Mouse (Mus musculus) stomach, embryonic 15.5 days (tissue): ENCODE measurements around the gene Kpna7. TPM values are rescaled to one million over a fixed set of nuclear protein-coding genes. Genes with fewer than 3 reads are reported as not detected.
"Not testable (repeated sequence)": the region's sequence is repeated elsewhere in the genome, so short reads cannot be mapped to it uniquely, and the experiment has no call there.

ENCODE experiments used
- ATAC-seq: fragments of 200-750 bp; cut with Nextera tagmentation; 2 replicates; pipeline ENCODE4 v1.8.0; 2017; ENCODE audit warnings: low read depth, moderate number of reproducible peaks, moderate TSS enrichment; ENCODE audit not compliant: insufficient read depth, low FRiP score
- H3K27ac ChIP-seq: fragments of 300-500 bp; sonication (generic); 2 replicates; pipeline ENCODE4 v1.5.1; 2015; ENCODE audit warnings: mild to moderate bottlenecking, inconsistent platforms
- H3K27me3 ChIP-seq: fragments of 300-500 bp; sonication (generic); replicated peaks from 2 replicates; pipeline ENCODE4 v1.6.1; 2015; ENCODE audit warnings: inconsistent platforms
- H3K36me3 ChIP-seq: fragments of 300-500 bp; sonication (generic); 2 replicates; pipeline ENCODE4 v1.6.1; 2015; ENCODE audit warnings: inconsistent platforms
- H3K4me1 ChIP-seq: fragments of 300-500 bp; sonication (generic); 2 replicates; pipeline ENCODE4 v1.6.1; 2015; ENCODE audit warnings: inconsistent platforms
- H3K4me2 ChIP-seq: fragments of 300-500 bp; sonication (generic); 2 replicates; pipeline ENCODE4 v1.6.1; 2015; ENCODE audit warnings: mild to moderate bottlenecking, inconsistent platforms
- H3K4me3 ChIP-seq: fragments of 300-500 bp; sonication (generic); replicated peaks from 2 replicates; pipeline ENCODE4 v1.5.1; 2015; ENCODE audit warnings: inconsistent platforms
- H3K9ac ChIP-seq: fragments of 300-500 bp; sonication (generic); 2 replicates; pipeline ENCODE4 v1.6.1; 2015; ENCODE audit warnings: inconsistent platforms
- H3K9me3 ChIP-seq: fragments of 300-500 bp; sonication (generic); 2 replicates; pipeline ENCODE4 v1.6.1; 2016; ENCODE audit warnings: inconsistent platforms
- WGBS: fragments of 180-500 bp; shearing (Covaris S2); methylation state at CpG from one replicate; pipeline ENCODE4 v1.1.7; 2015; 5-methylcytosine and 5-hydroxymethylcytosine counted together
- polyA plus RNA-seq: library from polyadenylated mRNA; unstranded; fragments of >200 nt; fragmentation: Nextera tagmentation; extraction: Ambion mirVana; gene quantifications from 2 replicates; pipeline ENCODE4 v1.2.1, GENCODE M21; 2015

The Kpna7 gene
- polyA plus RNA-seq, 1 experiment from 2014 or later, result 0.18 TPM

DNA sequence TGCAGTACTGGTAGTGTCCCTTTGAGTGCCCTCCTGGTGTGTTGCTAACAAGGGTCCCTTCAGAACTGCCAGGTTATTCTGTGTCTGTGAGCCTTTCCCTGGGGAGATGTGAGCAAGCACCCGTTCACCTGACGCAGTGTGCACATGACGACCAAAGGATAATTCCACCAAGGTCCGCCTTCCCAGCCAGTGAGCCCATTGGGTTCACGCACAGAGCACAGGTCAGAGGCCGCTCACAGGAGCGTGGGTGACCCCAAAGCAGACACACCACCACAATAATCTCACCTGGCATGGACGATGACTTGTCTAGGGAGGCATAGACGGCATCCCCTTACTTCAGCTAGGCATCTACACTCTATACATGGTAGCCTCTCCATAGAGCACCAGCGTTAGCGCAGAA, 17.6 kb upstream of the Kpna7 start:
- WGBS, result 93% methylated on average over 11 of the region's 11 CpGs
- not testable (repeated sequence) for H3K4me2 ChIP-seq, H3K9ac ChIP-seq, H3K27ac ChIP-seq, ATAC-seq, H3K4me1 ChIP-seq, H3K27me3 ChIP-seq, H3K9me3 ChIP-seq, H3K4me3 ChIP-seq
- peaks cover 66% of the 10 kb centered on the region for H3K36me3 ChIP-seq

DNA sequence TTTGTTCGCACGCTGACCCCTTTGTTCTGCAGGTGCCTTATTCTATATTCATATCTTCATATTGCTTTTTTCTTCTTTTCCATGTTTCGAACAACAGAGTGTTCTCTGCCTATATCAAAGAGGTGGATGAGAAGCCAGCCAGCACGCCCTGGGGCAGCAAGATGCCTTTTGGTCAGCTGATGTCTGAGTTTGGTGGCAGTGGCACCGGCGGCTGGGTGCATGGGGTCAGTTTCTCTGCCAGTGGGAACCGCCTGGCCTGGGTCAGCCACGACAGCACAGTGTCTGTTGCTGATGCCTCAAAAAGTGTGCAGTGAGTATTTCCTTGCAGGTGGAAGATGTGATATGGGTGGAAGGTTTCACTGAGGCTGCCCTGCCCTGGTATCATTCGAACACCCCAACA, 17.1 kb upstream of the Kpna7 start:
- H3K4me1 ChIP-seq, result no peaks in the 10 kb centered on the region
- H3K27ac ChIP-seq, result no peak overlapping the region
- H3K27me3 ChIP-seq, result no peaks in the 10 kb centered on the region
- H3K4me2 ChIP-seq, result no peak overlapping the region
- peaks cover 65% of the 10 kb centered on the region for H3K36me3 ChIP-seq
- 93% methylated on average over 9 of the region's 9 CpGs for WGBS
- H3K4me3 ChIP-seq, result no peak overlapping the region
- H3K9me3 ChIP-seq, result no peaks in the 10 kb centered on the region
- no peak overlapping the region for H3K9ac ChIP-seq
- ATAC-seq, result no peak

DNA sequence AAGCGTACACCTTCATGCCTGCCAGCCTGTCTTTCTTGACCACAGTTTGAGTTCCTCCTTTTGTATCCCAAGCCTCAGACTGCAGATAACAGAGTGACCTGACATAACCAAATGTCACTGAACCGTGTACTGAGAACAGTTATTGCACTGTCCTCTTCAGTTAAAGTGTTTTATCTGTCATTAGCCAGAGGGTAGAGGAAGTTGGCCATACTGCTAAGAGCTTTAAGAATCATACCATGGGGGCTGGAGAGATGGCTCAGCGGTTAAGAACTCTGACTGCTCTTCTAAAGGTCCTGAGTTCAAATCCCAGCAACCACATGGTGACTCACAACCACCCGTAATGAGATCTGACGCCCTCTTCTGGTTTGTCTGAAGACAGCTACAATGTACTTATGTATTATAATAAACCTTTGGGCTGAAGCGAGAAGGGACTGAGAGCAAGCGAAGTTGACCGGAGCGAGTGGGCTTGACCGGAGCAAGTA, 14.6 kb upstream of the Kpna7 start:
- Histone ChIP-seq H3K27ac (no peak overlapping the region), H3K4me2 (no peak overlapping the region), H3K27me3 (no peaks in the 10 kb centered on the region), H3K4me1 (no peaks in the 10 kb centered on the region), H3K36me3 (peaks cover 48% of the 10 kb centered on the region), H3K9me3 (no peaks in the 10 kb centered on the region), H3K9ac (no peak overlapping the region), H3K4me3 (no peak overlapping the region)
- WGBS, result 88% methylated on average over 10 of the region's 10 CpGs
- ATAC-seq, result no peak

DNA sequence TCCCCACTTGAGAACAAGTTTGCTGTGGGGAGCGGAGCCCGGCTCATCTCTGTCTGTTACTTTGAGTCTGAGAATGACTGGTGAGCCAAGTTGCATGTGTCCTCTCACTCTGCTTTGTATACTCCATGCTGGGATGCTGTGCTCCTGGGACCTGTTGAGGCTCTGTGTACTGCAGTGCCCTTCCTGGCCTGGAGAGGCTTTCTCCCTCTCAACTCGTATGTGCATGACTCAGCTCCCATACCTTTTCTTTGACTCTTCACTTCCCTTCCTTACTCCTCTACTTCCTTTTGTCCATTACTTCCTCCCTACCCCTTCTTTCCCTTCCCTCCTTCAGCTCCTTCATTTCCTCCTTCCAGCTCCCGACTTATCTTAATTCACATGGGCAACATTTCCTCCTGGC, 12.4 kb upstream of the Kpna7 start:
- Histone ChIP-seq H3K4me1 (no peaks in the 10 kb centered on the region), H3K27ac (no peak overlapping the region), H3K9me3 (no peaks in the 10 kb centered on the region), H3K4me2 (no peak overlapping the region), H3K27me3 (no peaks in the 10 kb centered on the region), H3K4me3 (no peak overlapping the region), H3K36me3 (peaks cover 52% of the 10 kb centered on the region), H3K9ac (no peak overlapping the region)
- no peak for ATAC-seq
- 80% methylated on average over 4 of the region's 4 CpGs for WGBS

DNA sequence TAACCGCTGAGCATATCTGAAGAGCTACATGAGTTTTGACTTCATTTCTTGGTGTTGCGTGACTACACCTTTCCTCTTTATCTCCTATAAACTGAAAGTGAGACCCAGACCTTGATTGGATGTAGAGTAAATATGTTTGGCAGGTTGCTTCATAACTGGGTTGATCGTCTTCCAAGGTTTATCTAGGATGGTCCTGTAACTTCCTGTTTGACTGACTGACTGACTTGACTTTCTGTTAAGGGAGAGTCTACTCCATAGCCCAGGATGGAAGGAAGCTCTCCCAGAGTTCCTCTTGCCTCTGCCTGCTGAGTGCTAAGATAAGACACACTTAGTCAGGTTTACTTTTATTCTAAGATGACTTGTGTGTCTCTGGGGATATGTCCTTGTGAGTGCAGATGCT, 6.0 kb upstream of the Kpna7 start:
- Histone ChIP-seq H3K4me2 (no peak overlapping the region), H3K4me1 (0 out of 2 replicates have a peak, but pooled peaks cover 3% of the 10 kb centered on the region), H3K36me3 (peaks cover 33% of the 10 kb centered on the region), H3K27ac (no peak overlapping the region), H3K9ac (no peak overlapping the region), H3K27me3 (no peaks in the 10 kb centered on the region), H3K4me3 (no peak overlapping the region), H3K9me3 (no peaks in the 10 kb centered on the region)
- no peak for ATAC-seq
- 85% methylated on average over 3 of the region's 3 CpGs for WGBS

DNA sequence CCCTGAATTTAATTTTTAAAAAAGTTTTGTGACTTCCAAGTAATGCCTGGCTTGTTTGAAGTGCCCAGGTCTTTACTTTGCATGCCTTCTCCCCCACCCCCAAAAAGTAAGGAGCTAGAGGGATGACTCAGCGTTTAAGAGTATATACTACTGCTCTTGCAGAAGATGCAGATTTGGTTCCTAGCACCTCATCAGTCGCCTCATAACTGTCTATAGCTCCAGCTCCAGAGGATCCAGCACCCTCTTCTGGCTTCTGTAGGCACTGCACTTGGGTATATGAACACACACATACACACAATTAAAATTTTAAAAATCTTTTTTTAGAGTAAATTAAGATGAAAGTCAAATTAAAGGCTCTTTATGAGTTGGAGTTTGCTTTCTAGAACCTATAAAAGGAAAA, 4.4 kb upstream of the Kpna7 start:
- H3K27me3 ChIP-seq, result no peaks in the 10 kb centered on the region
- H3K9me3 ChIP-seq, result no peaks in the 10 kb centered on the region
- no peak overlapping the region for H3K4me3 ChIP-seq
- WGBS, result 95% methylated on average over 2 of the region's 2 CpGs
- H3K36me3 ChIP-seq, result peaks cover 25% of the 10 kb centered on the region
- no peak overlapping the region for H3K9ac ChIP-seq
- H3K4me2 ChIP-seq, result no peak overlapping the region
- ATAC-seq, result no peak
- peaks cover 8% of the 10 kb centered on the region; the same call in 1 of the 2 replicates for H3K4me1 ChIP-seq
- H3K27ac ChIP-seq, result no peak overlapping the region

DNA sequence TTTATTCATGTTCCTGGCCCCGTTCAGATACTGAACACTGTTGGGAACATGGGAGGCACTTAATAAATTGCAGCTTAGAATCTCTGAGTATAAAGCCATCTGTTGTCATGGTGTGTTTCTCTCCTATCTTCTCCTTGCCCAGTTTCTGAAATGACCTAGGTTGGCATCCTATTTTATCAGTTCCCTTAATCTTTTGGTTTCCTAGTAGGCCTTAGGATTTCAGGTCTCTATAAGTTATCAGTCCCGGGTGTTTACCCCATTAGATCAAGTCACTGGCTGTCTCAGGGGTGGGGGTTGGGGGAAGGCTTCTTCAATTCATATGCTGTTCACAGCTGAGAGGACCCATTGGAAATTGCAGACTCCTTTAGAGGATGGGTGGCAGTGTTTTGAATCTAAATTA, 992 bp upstream of the Kpna7 start:
- Histone ChIP-seq H3K4me1 (peaks cover 8% of the 10 kb centered on the region; the same call in 1 of the 2 replicates), H3K36me3 (peaks cover 5% of the 10 kb centered on the region; the same call in 1 of the 2 replicates), H3K9me3 (no peaks in the 10 kb centered on the region), H3K4me3 (peak overlapping the region; percentile 95), H3K27ac (no peak overlapping the region), H3K27me3 (no peaks in the 10 kb centered on the region), H3K9ac (peak overlapping the region; percentile 90; the same call in 1 of the 2 replicates), H3K4me2 (peak overlapping the region; percentile 71)
- 48% methylated on average over 2 of the region's 2 CpGs for WGBS
- no peak for ATAC-seq

DNA sequence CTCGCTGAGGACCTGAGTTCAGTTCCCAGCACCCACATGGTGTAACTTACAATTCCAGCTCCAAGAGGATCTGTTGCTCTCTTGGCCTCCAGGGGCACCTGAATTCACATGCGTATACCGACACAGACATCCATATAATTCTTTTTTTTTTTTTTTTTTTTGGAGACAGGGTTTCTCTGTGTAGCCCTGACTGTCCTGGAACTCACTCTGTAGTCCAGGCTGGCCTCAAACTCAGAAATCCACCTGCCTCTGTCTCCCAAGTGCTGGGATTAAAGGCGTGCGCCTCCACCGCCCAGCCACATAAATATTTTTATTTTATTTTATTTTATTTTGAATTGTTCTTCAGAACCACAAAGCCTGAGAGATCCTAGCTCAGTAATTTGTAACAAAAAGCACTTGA, 629 bp downstream of the Kpna7 start:
- not testable (repeated sequence) for ATAC-seq, H3K27me3 ChIP-seq, H3K9me3 ChIP-seq, H3K36me3 ChIP-seq, H3K4me1 ChIP-seq
- peak overlapping the region; percentile 90; the same call in 1 of the 2 replicates for H3K9ac ChIP-seq
- H3K4me2 ChIP-seq, result peak overlapping the region; percentile 71
- WGBS, result 39% methylated on average over 6 of the region's 6 CpGs
- H3K4me3 ChIP-seq, result peak overlapping the region; percentile 95
- H3K27ac ChIP-seq, result peak overlapping the region; percentile 82; the same call in 1 of the 2 replicates

DNA sequence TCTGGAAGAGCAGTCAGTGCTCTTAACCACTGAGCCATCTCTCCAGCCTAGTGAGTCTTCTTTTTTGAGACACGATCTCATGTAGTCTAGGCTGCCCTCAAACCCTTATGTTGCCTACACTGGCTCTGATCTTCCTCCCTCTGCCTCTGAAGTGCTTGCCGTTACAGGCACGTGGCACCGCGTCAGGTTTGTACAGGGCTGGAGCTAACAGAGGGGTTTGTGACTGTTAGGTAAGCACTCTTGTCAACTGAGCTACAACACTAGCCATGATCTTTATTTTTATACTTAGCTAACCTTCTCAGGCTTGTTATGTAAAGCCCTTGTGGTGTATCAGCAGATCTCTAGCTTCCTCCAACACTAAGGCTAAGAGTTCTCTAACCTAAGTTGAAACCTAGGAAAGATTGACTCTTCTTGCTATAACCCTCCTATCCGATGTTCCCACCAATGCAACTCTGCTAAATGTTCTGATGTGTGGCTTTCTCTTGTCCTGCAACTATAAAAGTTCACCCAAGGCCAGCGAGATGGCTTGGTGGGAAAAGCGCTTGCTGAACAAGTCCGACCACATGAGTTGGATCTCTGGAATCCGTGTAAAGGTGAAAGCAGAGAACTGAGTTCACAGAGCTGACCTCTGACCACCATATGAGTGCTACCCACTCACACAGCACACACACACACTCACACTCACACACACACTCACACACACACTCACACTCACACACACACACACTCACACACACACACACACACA, 1.8 kb downstream of the Kpna7 start:
- Histone ChIP-seq H3K4me2 (no peak overlapping the region), H3K36me3 (0 out of 2 replicates have a peak, but pooled peaks cover 5% of the 10 kb centered on the region), H3K9ac (no peak overlapping the region), H3K27ac (no peak overlapping the region), H3K4me1 (peaks cover 8% of the 10 kb centered on the region; the same call in 1 of the 2 replicates), H3K27me3 (no peaks in the 10 kb centered on the region), H3K9me3 (no peaks in the 10 kb centered on the region), H3K4me3 (no peak overlapping the region)
- 82% methylated on average over 10 of the region's 10 CpGs for WGBS
- no peak for ATAC-seq

DNA sequence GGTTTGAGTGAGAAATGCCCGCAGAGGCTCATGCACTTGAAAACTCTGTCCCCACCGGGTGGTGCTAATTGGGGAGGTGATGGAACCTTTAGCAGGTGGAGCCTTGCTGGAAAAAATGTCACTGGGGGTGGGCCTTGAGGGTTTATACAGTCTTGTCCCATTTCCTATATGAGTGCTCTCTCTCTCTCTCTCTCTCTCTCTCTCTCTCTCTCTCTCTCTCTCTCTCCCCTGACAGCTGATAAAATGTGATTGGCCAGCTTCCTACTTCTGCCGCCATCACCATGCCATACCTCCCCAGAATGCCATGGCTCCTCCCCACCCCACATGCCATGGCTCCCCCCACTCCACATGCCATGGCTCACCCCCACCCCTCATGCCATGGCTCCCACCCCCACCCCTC, 8.7 kb downstream of the Kpna7 start:
- Histone ChIP-seq H3K36me3 (no peaks in the 10 kb centered on the region), H3K4me3 (no peak overlapping the region), H3K9ac (no peak overlapping the region), H3K4me2 (no peak overlapping the region), H3K9me3 (no peaks in the 10 kb centered on the region), H3K27me3 (no peaks in the 10 kb centered on the region), H3K27ac (no peak overlapping the region), H3K4me1 (no peaks in the 10 kb centered on the region)
- WGBS, result 61% methylated on average over 3 of the region's 3 CpGs
- ATAC-seq, result no peak

DNA sequence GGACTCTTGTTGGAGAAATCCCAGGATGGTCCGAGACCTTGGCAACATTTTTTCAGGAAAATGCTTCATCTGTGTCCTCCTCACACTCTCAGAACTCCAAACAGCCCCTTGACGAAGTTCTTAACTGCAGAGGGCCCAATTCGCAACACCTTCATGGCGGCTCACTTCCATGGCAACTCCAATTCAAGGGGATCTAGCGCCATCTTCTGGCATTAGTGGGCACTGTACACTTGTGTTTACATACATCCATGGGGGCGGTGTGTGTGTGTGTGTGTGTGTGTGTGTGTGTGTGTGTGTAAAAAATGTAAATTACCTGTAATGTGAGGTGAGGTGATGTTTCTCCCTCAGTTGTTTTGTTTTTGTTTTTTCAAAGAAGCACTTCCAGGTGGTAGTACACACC, 12.5 kb downstream of the Kpna7 start:
- H3K9me3 ChIP-seq, result no peaks in the 10 kb centered on the region
- H3K36me3 ChIP-seq, result no peaks in the 10 kb centered on the region
- H3K4me2 ChIP-seq, result no peak overlapping the region
- H3K9ac ChIP-seq, result no peak overlapping the region
- 51% methylated on average over 6 of the region's 6 CpGs for WGBS
- H3K4me3 ChIP-seq, result no peak overlapping the region
- no peaks in the 10 kb centered on the region for H3K4me1 ChIP-seq
- ATAC-seq, result no peak
- H3K27ac ChIP-seq, result no peak overlapping the region
- H3K27me3 ChIP-seq, result no peaks in the 10 kb centered on the region

DNA sequence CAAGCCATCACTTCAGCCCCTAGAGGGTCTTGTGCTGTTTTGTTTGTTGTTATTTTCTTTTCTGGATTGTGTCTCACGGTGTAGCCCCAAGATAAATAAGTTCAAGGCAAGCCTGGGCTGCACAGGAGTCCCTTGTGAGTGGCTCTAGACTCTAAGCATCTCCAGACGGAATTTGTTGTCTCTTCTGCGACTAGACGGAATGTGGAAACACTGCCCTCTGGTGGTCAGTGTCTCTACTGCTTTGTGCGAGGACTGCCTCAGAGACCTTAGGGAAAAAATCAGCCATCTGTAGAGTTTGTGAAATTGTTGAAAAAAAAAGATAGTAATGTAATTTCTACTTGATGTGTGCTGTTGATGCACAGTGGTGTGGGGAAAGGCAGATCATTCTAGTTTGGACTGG, 14.1 kb downstream of the Kpna7 start:
- no peaks in the 10 kb centered on the region for H3K4me1 ChIP-seq
- no peak overlapping the region for H3K4me2 ChIP-seq
- H3K9me3 ChIP-seq, result no peaks in the 10 kb centered on the region
- H3K27me3 ChIP-seq, result no peaks in the 10 kb centered on the region
- no peaks in the 10 kb centered on the region for H3K36me3 ChIP-seq
- no peak for ATAC-seq
- WGBS, result 2% methylated on average over 5 of the region's 5 CpGs
- H3K9ac ChIP-seq, result no peak overlapping the region
- H3K4me3 ChIP-seq, result no peak overlapping the region
- no peak overlapping the region for H3K27ac ChIP-seq
